Mouse (Mus musculus): ENCODE measurements at regions not wholly inside any gene's neighbourhood (a gene's known extent, or its start where the extent isn't known, plus 50 kb on each side); places are given as distances from the start of the nearest gene placed in this dataset.

- DNase-seq, result no peak
- intact Hi-C loops (cut with DNase I), result no loop called here
These were observed 1041.6 kb upstream of the Got2 start for GRCm38 (mm10) chr8:96929901-96930300.

- intact Hi-C loops (cut with DNase I), result no loop called here
- no peak for DNase-seq
These were observed 992.6 kb upstream of the Got2 start for GRCm38 (mm10) chr8:96880956-96881355.

- no peak for DNase-seq
These were observed 990.4 kb upstream of the Got2 start for GRCm38 (mm10) chr8:96878793-96879192.

GRCm38 (mm10) chr8:96873465-96874094 is 985.2 kb upstream of the Got2 start:
- no peak for DNase-seq
- intact Hi-C loops (cut with DNase I), result no loop called here

More at GRCm38 (mm10) chr8:96878793-96879192, 990.4 kb upstream of the Got2 start:
- intact Hi-C loops (cut with DNase I), result no loop called here

- intact Hi-C loops (cut with DNase I), result no loop called here
- DNase-seq, result no peak
These were observed 980.1 kb upstream of the Got2 start for GRCm38 (mm10) chr8:96868178-96869080.

GRCm38 (mm10) chr8:96864606-96865005 is 976.3 kb upstream of the Got2 start:
- peak; percentile 64 for DNase-seq
- intact Hi-C loops (cut with DNase I), result no loop called here

GRCm38 (mm10) chr8:96860870-96861462 is 972.6 kb upstream of the Got2 start:
- DNase-seq, result no peak
- intact Hi-C loops (cut with DNase I), result no loop called here

GRCm38 (mm10) chr8:96843566-96843965 is 955.2 kb upstream of the Got2 start:
- DNase-seq, result no peak
- intact Hi-C loops (cut with DNase I), result no loop called here

GRCm38 (mm10) chr8:96835532-96835931 is 947.2 kb upstream of the Got2 start:
- intact Hi-C loops (cut with DNase I), result no loop called here

GRCm38 (mm10) chr8:96834673-96835072 is 946.3 kb upstream of the Got2 start:
- intact Hi-C loops (cut with DNase I), result no loop called here
- DNase-seq, result no peak

More at GRCm38 (mm10) chr8:96835532-96835931, 947.2 kb upstream of the Got2 start:
- no peak for DNase-seq

- no peak for DNase-seq
- intact Hi-C loops (cut with DNase I), result no loop called here
These were observed 940.9 kb upstream of the Got2 start for GRCm38 (mm10) chr8:96829253-96829652.

GRCm38 (mm10) chr8:96810550-96810949 is 922.2 kb upstream of the Got2 start:
- no peak for DNase-seq
- intact Hi-C loops (cut with DNase I), result no loop called here
